10 mouse cellular contexts compared by ENCODE assay signal in the genomic region with DNA sequence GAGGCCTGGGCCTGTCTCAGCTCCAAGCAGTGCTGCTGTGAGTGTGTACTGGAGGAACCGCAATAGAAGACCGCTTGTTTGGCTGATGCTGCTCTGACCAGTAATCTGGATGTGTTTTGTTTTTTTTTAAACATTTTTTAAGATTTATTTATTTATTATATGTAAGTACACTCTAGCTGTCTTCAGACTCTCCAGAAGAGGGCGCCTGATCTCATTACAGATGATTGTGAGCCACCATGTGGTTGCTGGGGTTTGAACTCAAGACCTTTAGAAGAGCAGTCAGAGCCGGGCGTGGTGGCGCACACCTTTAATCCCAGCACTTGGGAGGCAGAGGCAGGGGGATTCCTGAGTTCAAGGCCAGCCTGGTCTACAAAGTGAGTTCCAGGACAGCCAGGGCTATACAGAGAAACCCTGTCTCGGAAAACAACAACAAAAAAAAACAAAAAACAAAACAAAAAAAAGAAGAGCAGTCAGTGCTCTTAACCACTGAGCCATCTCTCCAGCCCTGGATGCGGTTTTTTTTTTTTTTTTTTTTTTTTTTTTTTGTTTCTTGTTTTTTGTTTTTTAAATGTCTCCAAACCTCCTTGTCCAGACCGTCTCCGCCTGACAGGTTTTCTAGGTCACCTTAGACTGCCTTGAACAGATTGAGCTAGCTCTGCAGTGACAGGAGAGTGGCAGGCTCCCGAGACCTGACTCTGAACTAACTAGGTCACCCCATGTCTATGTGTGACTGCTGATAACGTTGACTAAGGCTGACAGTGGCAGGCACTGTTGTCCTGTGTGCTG. TPM values are rescaled to one million over a fixed set of nuclear protein-coding genes. Genes with fewer than 3 reads are reported as not detected.
DNase-seq lines count a peak whose midpoint lies in the region; ATAC-seq and TF ChIP-seq lines count a peak whose summit lies in the region.
"Had no signal": no experiment of that assay in that cellular context is flagged by ENCODE, and none has a peak within 500 bp of the region (broad histone marks: within the 10 kb centered on the region; RNA-seq: fewer than 3 reads in every experiment).

No protein-coding gene starts in this region.

- no peaks in the 10 kb centered on the region for H3K27me3 ChIP-seq in forebrain, postnatal 0 days (ENCODE audit: insufficient read depth, low read length)
- H3K27me3 ChIP-seq in forebrain, embryonic 10.5 days (ENCODE audit: poor library complexity, severe bottlenecking), result no peaks in the 10 kb centered on the region
- H3K27me3 ChIP-seq in liver, embryonic 11.5 days (replicated peaks; ENCODE audit: control insufficient read depth, insufficient read depth, low read length), result no peaks in the 10 kb centered on the region
- H3K27me3 ChIP-seq in Patski, result no peaks in the 10 kb centered on the region
- H3K27me3 ChIP-seq: embryonic facial prominence, embryonic 15.5 days had no signal

- CTCF ChIA-PET in Patski (lab: Charles Lee), result interaction anchor here (0.6 to 2.9 kb wide), 9 partner anchors 7 to 203 kb away, joined by 3 to 14 read pairs (median 3); no protein-coding TSS in a partner anchor

- no peaks in the 10 kb centered on the region for H3K4me1 ChIP-seq in forebrain, postnatal 0 days (ENCODE audit: insufficient read depth)
- H3K4me1 ChIP-seq in forebrain, embryonic 10.5 days, result no peaks in the 10 kb centered on the region
- no peaks in the 10 kb centered on the region for H3K4me1 ChIP-seq in liver, embryonic 11.5 days (replicated peaks; ENCODE audit: control insufficient read depth, insufficient read depth, low read length)
- H3K4me1 ChIP-seq: embryonic facial prominence, embryonic 15.5 days had no signal

- WGBS in forebrain, postnatal 0 days, result 78% methylated on average over 12 of the region's 12 CpGs
- 84% methylated on average over 12 of the region's 12 CpGs for WGBS in forebrain, embryonic 10.5 days
- WGBS in liver, embryonic 11.5 days, result 74% methylated on average over 12 of the region's 12 CpGs

- no peak for ATAC-seq in forebrain, postnatal 0 days
- ATAC-seq in liver, embryonic 11.5 days (replicated peaks; ENCODE audit: low FRiP score), result no peak
- no peak for ATAC-seq in Patski
- no peak for ATAC-seq in frontal cortex, adult (ENCODE audit: low TSS enrichment)

- H3K9ac ChIP-seq in forebrain, postnatal 0 days, result no peak overlapping the region
- no peak overlapping the region for H3K9ac ChIP-seq in liver, embryonic 11.5 days (ENCODE audit: low read depth, low read length)
- H3K9ac ChIP-seq: embryonic facial prominence, embryonic 15.5 days had no signal

- no peaks in the 10 kb centered on the region for H3K9me3 ChIP-seq in forebrain, postnatal 0 days (ENCODE audit: low read length)
- no peaks in the 10 kb centered on the region for H3K9me3 ChIP-seq in forebrain, embryonic 10.5 days
- H3K9me3 ChIP-seq in liver, embryonic 11.5 days (ENCODE audit: control insufficient read depth, low read length), result no peaks in the 10 kb centered on the region
- H3K9me3 ChIP-seq: embryonic facial prominence, embryonic 15.5 days had no signal

- DNase-seq in forebrain, postnatal 0 days, result peak; percentile 53
- no peak for DNase-seq in forebrain, embryonic 10.5 days (ENCODE audit: extremely low spot score, low spot score)
- peak; percentile 25 for DNase-seq in liver
- no peak for DNase-seq in liver, embryonic 11.5 days (ENCODE audit: low spot score)
- no peak for DNase-seq in Patski (ENCODE audit: low read depth, low spot score)
- peak; percentile 39 for DNase-seq in lung, postnatal 14 days
- DNase-seq in c-Kit-positive CD71-positive TER-119-positive erythroid progenitor cells, embryonic 14.5 days (ENCODE audit: low spot score), result no peak

- POLR2A ChIA-PET in Patski (lab: Charles Lee), result no interaction called here

- H3K4me3 ChIP-seq in forebrain, postnatal 0 days (ENCODE audit: low read depth, low read length), result no peak overlapping the region
- H3K4me3 ChIP-seq in forebrain, embryonic 10.5 days, result no peak overlapping the region
- H3K4me3 ChIP-seq in liver, embryonic 11.5 days (ENCODE audit: low read depth, low read length), result no peak overlapping the region
- H3K4me3 ChIP-seq: embryonic facial prominence, embryonic 15.5 days had no signal

- in situ Hi-C loops in Patski (cut with MboI; ENCODE audit: low pct_unique_long_range_greater_than_20kb), result no loop called here

- no peak overlapping the region for H3K4me2 ChIP-seq in forebrain, postnatal 0 days (ENCODE audit: low read depth)
- H3K4me2 ChIP-seq in liver, embryonic 11.5 days, result no peak overlapping the region
- H3K4me2 ChIP-seq: embryonic facial prominence, embryonic 15.5 days had no signal

- H3K36me3 ChIP-seq in forebrain, postnatal 0 days (ENCODE audit: insufficient read depth), result peaks cover 70% of the 10 kb centered on the region
- H3K36me3 ChIP-seq in forebrain, embryonic 10.5 days (replicated peaks), result peaks cover 94% of the 10 kb centered on the region
- H3K36me3 ChIP-seq in liver, embryonic 11.5 days (ENCODE audit: control insufficient read depth, insufficient read depth, low read length), result peaks cover 38% of the 10 kb centered on the region

- H3K27ac ChIP-seq in forebrain, postnatal 0 days (ENCODE audit: low read depth, low read length), result no peak overlapping the region
- no peak overlapping the region for H3K27ac ChIP-seq in forebrain, embryonic 10.5 days
- H3K27ac ChIP-seq in liver, embryonic 11.5 days (ENCODE audit: low read depth, low read length), result no peak overlapping the region
- H3K27ac ChIP-seq: embryonic facial prominence, embryonic 15.5 days had no signal

- peak; percentile 52 for TF ChIP-seq CTCF in forebrain, postnatal 0 days (IDR thresholded peaks at IDR 0.05; ENCODE audit: low read depth)
- peak; percentile 78 for TF ChIP-seq CTCF in Patski (IDR thresholded peaks at IDR 0.05)

RNA-seq across cellular contexts. Expression of a gene that starts 2.4 kb away (rescaled TPM):
- total RNA-seq in forebrain, postnatal 0 days (2014; rRNA removed), result 17.5 and 21.2 TPM in 2 replicates
- 31.8 and 40.1 TPM in 2 replicates for polyA plus RNA-seq in forebrain, postnatal 0 days (2015; fragmentation: Nextera tagmentation; extraction: Ambion mirVana)
- 35.2 and 36.5 TPM in 2 replicates for polyA plus RNA-seq in forebrain, embryonic 10.5 days (2016; fragmentation: Nextera tagmentation; extraction: Ambion mirVana)
- 27.4 and 30.3 TPM in 2 replicates for polyA plus RNA-seq in liver, embryonic 11.5 days (2014; fragmentation: Nextera tagmentation; extraction: Ambion mirVana)
- 57.0 TPM for polyA plus RNA-seq in Patski (2021)

RNA-seq across cellular contexts. Expression of a gene that starts 11.3 kb away (rescaled TPM):
- total RNA-seq in forebrain, postnatal 0 days (2014; rRNA removed), result 155 and 174 TPM in 2 replicates
- 283 and 337 TPM in 2 replicates for polyA plus RNA-seq in forebrain, postnatal 0 days (2015; fragmentation: Nextera tagmentation; extraction: Ambion mirVana)
- polyA plus RNA-seq in forebrain, embryonic 10.5 days (2016; fragmentation: Nextera tagmentation; extraction: Ambion mirVana), result 386 and 402 TPM in 2 replicates
- polyA plus RNA-seq in liver, embryonic 11.5 days (2014; fragmentation: Nextera tagmentation; extraction: Ambion mirVana), result 393 and 418 TPM in 2 replicates
- polyA plus RNA-seq in Patski (2021), result 120 TPM

RNA-seq across cellular contexts. Expression of a gene that starts 22.9 kb away (rescaled TPM):
- total RNA-seq in forebrain, postnatal 0 days (2014; rRNA removed), result not detected in 2 replicates
- not detected in 2 replicates for polyA plus RNA-seq in forebrain, postnatal 0 days (2015; fragmentation: Nextera tagmentation; extraction: Ambion mirVana)
- polyA plus RNA-seq in forebrain, embryonic 10.5 days (2016; fragmentation: Nextera tagmentation; extraction: Ambion mirVana), result not detected in 2 replicates
- not detected in 2 replicates for polyA plus RNA-seq in liver, embryonic 11.5 days (2014; fragmentation: Nextera tagmentation; extraction: Ambion mirVana)
- not detected for polyA plus RNA-seq in Patski (2021)
- polyA plus RNA-seq: embryonic facial prominence, embryonic 15.5 days; heart, embryonic 16.5 days had no signal

RNA-seq across cellular contexts. Expression of a gene that starts 33.7 kb away (rescaled TPM):
- 0.10 TPM in 1 of 2 replicates, not detected in the other for total RNA-seq in forebrain, postnatal 0 days (2014; rRNA removed)
- polyA plus RNA-seq in forebrain, postnatal 0 days (2015; fragmentation: Nextera tagmentation; extraction: Ambion mirVana), result 0.10 and 0.11 TPM in 2 replicates
- polyA plus RNA-seq in forebrain, embryonic 10.5 days (2016; fragmentation: Nextera tagmentation; extraction: Ambion mirVana), result 0.06 and 0.11 TPM in 2 replicates
- not detected in 2 replicates for polyA plus RNA-seq in liver, embryonic 11.5 days (2014; fragmentation: Nextera tagmentation; extraction: Ambion mirVana)
- not detected for polyA plus RNA-seq in Patski (2021)
- polyA plus RNA-seq: heart, embryonic 16.5 days had no signal

RNA-seq across cellular contexts. Expression of a gene that starts 48.5 kb away (rescaled TPM):
- total RNA-seq in forebrain, postnatal 0 days (2014; rRNA removed), result 28.4 and 34.8 TPM in 2 replicates
- 25.6 and 29.5 TPM in 2 replicates for polyA plus RNA-seq in forebrain, postnatal 0 days (2015; fragmentation: Nextera tagmentation; extraction: Ambion mirVana)
- polyA plus RNA-seq in forebrain, embryonic 10.5 days (2016; fragmentation: Nextera tagmentation; extraction: Ambion mirVana), result 90.8 and 94.9 TPM in 2 replicates
- polyA plus RNA-seq in liver, embryonic 11.5 days (2014; fragmentation: Nextera tagmentation; extraction: Ambion mirVana), result 133 and 151 TPM in 2 replicates
- 48.0 TPM for polyA plus RNA-seq in Patski (2021)

Comparison
In these comparisons a context has a peak if more than half of its experiments do, and no peak if none do; other contexts are left out.
1. DNase-seq: peak in forebrain, postnatal 0 days (single experiment), liver (single experiment) and lung, postnatal 14 days (single experiment); none in forebrain, embryonic 10.5 days (single experiment), liver, embryonic 11.5 days (single experiment), Patski (single experiment) and c-Kit-positive CD71-positive TER-119-positive erythroid progenitor cells, embryonic 14.5 days (single experiment).